Mouse (Mus musculus): ENCODE data around the gene Plch1.

- TF ChIP-seq CTCF (IDR thresholded peaks at IDR 0.05; ENCODE audit: insufficient read depth, low read length): no peak
- TF ChIP-seq POLR2A (IDR thresholded peaks at IDR 0.05; ENCODE audit: borderline replicate concordance, extremely low read depth, low read depth, low read length): no peak
These were observed 205.6 kb downstream of the Plch1 start for GRCm38 (mm10) chr3:63693694-63694093.

Data from lung, adult 2 months (tissue).